In genomic region chr3:133738936-133739335, GRCm38 (mm10) we compare ENCODE assay signal across 26 mouse cellular contexts.
DNase-seq lines count a peak whose midpoint lies in the region; ATAC-seq lines count a peak whose summit lies in the region.
"Had no signal": no experiment of that assay in that cellular context is flagged by ENCODE, and none has a peak within 500 bp of the region (broad histone marks: within the 10 kb centered on the region; RNA-seq: fewer than 3 reads in every experiment).

No protein-coding gene starts in this region.

- no peak overlapping the region for H3K4me3 ChIP-seq in heart, embryonic 11.5 days (ENCODE audit: low read depth, low read length)
- no peak overlapping the region for H3K4me3 ChIP-seq in heart, embryonic 12.5 days
- no peak overlapping the region for H3K4me3 ChIP-seq in heart, embryonic 16.5 days (ENCODE audit: low read length)
- H3K4me3 ChIP-seq: embryonic facial prominence, embryonic 10.5 days; embryonic facial prominence, embryonic 13.5 days; erythroblast, embryonic 14.5 days; forebrain, embryonic 12.5 days; forebrain, embryonic 15.5 days; hindbrain, embryonic 10.5 days; hindbrain, embryonic 13.5 days; intestine, embryonic 15.5 days had no signal

- no peak overlapping the region for H3K9ac ChIP-seq in heart, embryonic 11.5 days (ENCODE audit: low read depth, low read length)
- no peak overlapping the region for H3K9ac ChIP-seq in heart, embryonic 12.5 days
- no peak overlapping the region for H3K9ac ChIP-seq in heart, embryonic 16.5 days (ENCODE audit: low read length)
- H3K9ac ChIP-seq: embryonic facial prominence, embryonic 13.5 days; forebrain, embryonic 12.5 days; forebrain, embryonic 15.5 days; hindbrain, embryonic 13.5 days; intestine, embryonic 15.5 days had no signal

- no peak overlapping the region for H3K4me2 ChIP-seq in heart, embryonic 11.5 days
- H3K4me2 ChIP-seq in heart, embryonic 12.5 days = no peak overlapping the region
- no peak overlapping the region for H3K4me2 ChIP-seq in heart, embryonic 16.5 days (ENCODE audit: low read depth, low read length)
- H3K4me2 ChIP-seq: embryonic facial prominence, embryonic 13.5 days; forebrain, embryonic 12.5 days; forebrain, embryonic 15.5 days; hindbrain, embryonic 13.5 days; intestine, embryonic 15.5 days had no signal

- H3K27ac ChIP-seq in heart, embryonic 11.5 days (ENCODE audit: low read depth, low read length) = no peak overlapping the region
- H3K27ac ChIP-seq in heart, embryonic 12.5 days (ENCODE audit: poor library complexity, severe bottlenecking) = no peak overlapping the region
- no peak overlapping the region for H3K27ac ChIP-seq in heart, embryonic 16.5 days (ENCODE audit: low read length)
- H3K27ac ChIP-seq: embryonic facial prominence, embryonic 10.5 days; embryonic facial prominence, embryonic 13.5 days; forebrain, embryonic 12.5 days; forebrain, embryonic 15.5 days; hindbrain, embryonic 10.5 days; hindbrain, embryonic 13.5 days; intestine, embryonic 15.5 days had no signal

- no peaks in the 10 kb centered on the region for H3K9me3 ChIP-seq in heart, embryonic 11.5 days (replicated peaks; ENCODE audit: control insufficient read depth, low read length)
- H3K9me3 ChIP-seq in heart, embryonic 12.5 days (replicated peaks) = no peaks in the 10 kb centered on the region
- no peaks in the 10 kb centered on the region for H3K9me3 ChIP-seq in heart, embryonic 16.5 days (replicated peaks; ENCODE audit: control insufficient read depth, low read length)
- H3K9me3 ChIP-seq: embryonic facial prominence, embryonic 10.5 days; embryonic facial prominence, embryonic 13.5 days; forebrain, embryonic 12.5 days; forebrain, embryonic 15.5 days; hindbrain, embryonic 10.5 days; hindbrain, embryonic 13.5 days; intestine, embryonic 15.5 days had no signal

- H3K4me1 ChIP-seq in heart, embryonic 11.5 days (ENCODE audit: control insufficient read depth, insufficient read depth, low read length) = no peaks in the 10 kb centered on the region
- H3K4me1 ChIP-seq in heart, embryonic 12.5 days (replicated peaks) = no peaks in the 10 kb centered on the region
- no peaks in the 10 kb centered on the region for H3K4me1 ChIP-seq in heart, embryonic 16.5 days (ENCODE audit: control insufficient read depth, insufficient read depth, low read length)
- H3K4me1 ChIP-seq: embryonic facial prominence, embryonic 10.5 days; embryonic facial prominence, embryonic 13.5 days; forebrain, embryonic 12.5 days; forebrain, embryonic 15.5 days; hindbrain, embryonic 10.5 days; hindbrain, embryonic 13.5 days; intestine, embryonic 15.5 days had no signal

- no peak; the same call in 1 of the 2 replicates for ATAC-seq in heart, embryonic 11.5 days (replicated peaks; ENCODE audit: insufficient number of reproducible peaks, low FRiP score, low TSS enrichment)
- ATAC-seq in heart, embryonic 12.5 days (ENCODE audit: insufficient number of reproducible peaks, low FRiP score) = no peak
- ATAC-seq in heart, embryonic 16.5 days (replicated peaks; ENCODE audit: extremely low read depth, insufficient read depth, low FRiP score) = 0 out of 2 replicates have a peak, but pooled peaks have one; percentile 41
- ATAC-seq: activated CD4-positive, CD25-positive, alpha-beta regulatory T cell, adult 4 months; forebrain, embryonic 15.5 days; hindbrain, embryonic 16.5 days; intestine, embryonic 15.5 days had no signal

- no peaks in the 10 kb centered on the region for H3K27me3 ChIP-seq in heart, embryonic 11.5 days (ENCODE audit: control insufficient read depth, insufficient read depth, low read length)
- H3K27me3 ChIP-seq in heart, embryonic 12.5 days (replicated peaks) = no peaks in the 10 kb centered on the region
- no peaks in the 10 kb centered on the region for H3K27me3 ChIP-seq in heart, embryonic 16.5 days (ENCODE audit: control insufficient read depth, insufficient read depth, low read length)
- H3K27me3 ChIP-seq: embryonic facial prominence, embryonic 13.5 days; forebrain, embryonic 12.5 days; forebrain, embryonic 15.5 days; hindbrain, embryonic 13.5 days; intestine, embryonic 15.5 days had no signal

- intact Hi-C loops in left cerebral cortex, postnatal 10 days (cut with DNase I) = no loop called here

- WGBS in heart, embryonic 11.5 days (ENCODE audit: insufficient replicate concordance) = 48% methylated on average over 2 of the region's 2 CpGs
- 27% methylated on average over 2 of the region's 2 CpGs for WGBS in heart, embryonic 12.5 days
- 32% methylated on average over 2 of the region's 2 CpGs for whole genome bisulfite sequencing in heart, embryonic 16.5 days

- H3K36me3 ChIP-seq in heart, embryonic 11.5 days (ENCODE audit: control insufficient read depth, insufficient read depth, low read length) = no peaks in the 10 kb centered on the region
- no peaks in the 10 kb centered on the region for H3K36me3 ChIP-seq in heart, embryonic 12.5 days
- no peaks in the 10 kb centered on the region for H3K36me3 ChIP-seq in heart, embryonic 16.5 days (ENCODE audit: control insufficient read depth, insufficient read depth)
- H3K36me3 ChIP-seq: embryonic facial prominence, embryonic 10.5 days; embryonic facial prominence, embryonic 13.5 days; forebrain, embryonic 12.5 days; forebrain, embryonic 15.5 days; hindbrain, embryonic 10.5 days; hindbrain, embryonic 13.5 days; intestine, embryonic 15.5 days had no signal

- peak; percentile 92 for DNase-seq in heart, adult 11 months
- peak; percentile 48 for DNase-seq in heart, adult 8-10 months (ENCODE audit: low spot score)
- DNase-seq in left cerebral cortex, postnatal 10 days (ENCODE audit: extremely low spot score in 1 of 2, low spot score in 2 of 2) = no peak
- DNase-seq: adrenal gland, adult 8-10 months; adrenal gland, postnatal 25 days; cerebellum, adult 11-12 months; cerebellum, adult 8-10 months; cerebellum, postnatal 10 days; cerebellum, postnatal 36 days; embryo, embryonic 11 days; gastrocnemius, postnatal 25 days; kidney, adult 11 months; kidney, adult 8-10 months had no signal

Comparison
In these comparisons a context has a peak if more than half of its experiments do, and no peak if none do; other contexts are left out.
1. DNase-seq: peak in heart, adult 11 months (single experiment) and heart, adult 8-10 months (single experiment); none in left cerebral cortex, postnatal 10 days (0 of 2).